Mouse (Mus musculus) heart, embryonic 16.5 days (tissue): ENCODE measurements around the gene Gpr18. TPM values are rescaled to one million over a fixed set of nuclear protein-coding genes. Genes with fewer than 3 reads are reported as not detected.

Experiments used
- ATAC-seq: fragments of 200-750 bp; cut with Nextera tagmentation; replicated peaks from 2 replicates; pipeline ENCODE4 v1.8.0; 2017; ENCODE audit warnings: moderate number of reproducible peaks; ENCODE audit not compliant: insufficient read depth, low FRiP score; ENCODE audit errors: extremely low read depth
- H3K27ac ChIP-seq: fragments of 300-500 bp; sonication (generic); 2 replicates; pipeline ENCODE4 v1.5.1; 2014; ENCODE audit warnings: mild to moderate bottlenecking, low read length, control low read depth, moderate library complexity
- H3K27me3 ChIP-seq: fragments of 300-500 bp; sonication (generic); 2 replicates; pipeline ENCODE4 v1.6.1; 2014; ENCODE audit warnings: low read length, mixed read lengths; ENCODE audit not compliant: control insufficient read depth, insufficient read depth
- H3K36me3 ChIP-seq: fragments of 300-500 bp; sonication (generic); 2 replicates; pipeline ENCODE4 v1.6.1; 2014; ENCODE audit not compliant: control insufficient read depth, insufficient read depth
- H3K4me1 ChIP-seq: fragments of 300-500 bp; sonication (generic); 2 replicates; pipeline ENCODE4 v1.6.1; 2014; ENCODE audit warnings: low read length, mixed read lengths; ENCODE audit not compliant: control insufficient read depth, insufficient read depth
- H3K4me2 ChIP-seq: fragments of 300-500 bp; sonication (generic); 2 replicates; pipeline ENCODE4 v1.6.1; 2014; ENCODE audit warnings: low read depth, mild to moderate bottlenecking, control low read depth, low read length
- H3K4me3 ChIP-seq: fragments of 300-500 bp; sonication (generic); 2 replicates; pipeline ENCODE4 v1.5.1; 2014; ENCODE audit warnings: mild to moderate bottlenecking, control low read depth, low read length
- H3K9ac ChIP-seq: fragments of 300-500 bp; sonication (generic); 2 replicates; pipeline ENCODE4 v1.6.1; 2014; ENCODE audit warnings: low read length, control low read depth
- H3K9me3 ChIP-seq: fragments of 300-500 bp; sonication (generic); replicated peaks from 2 replicates; pipeline ENCODE4 v1.6.1; 2016; ENCODE audit warnings: low read length; ENCODE audit not compliant: control insufficient read depth
- WGBS: fragments of 180-500 bp; shearing (Covaris S2); extraction: QIAGEN DNeasy Blood & Tissue Kit; methylation state at CpG from one replicate; pipeline ENCODE4 v1.1.7; 2014; 5-methylcytosine and 5-hydroxymethylcytosine counted together
- polyA plus RNA-seq: library from polyadenylated mRNA; unstranded; fragments of >200 nt; fragmentation: Nextera tagmentation; extraction: Ambion mirVana; gene quantifications from 2 replicates; pipeline ENCODE4 v1.2.1, GENCODE M21; 2015

Gpr18 gene
- polyA plus RNA-seq, 1 experiment from 2014 or later = 1.00 TPM

DNA sequence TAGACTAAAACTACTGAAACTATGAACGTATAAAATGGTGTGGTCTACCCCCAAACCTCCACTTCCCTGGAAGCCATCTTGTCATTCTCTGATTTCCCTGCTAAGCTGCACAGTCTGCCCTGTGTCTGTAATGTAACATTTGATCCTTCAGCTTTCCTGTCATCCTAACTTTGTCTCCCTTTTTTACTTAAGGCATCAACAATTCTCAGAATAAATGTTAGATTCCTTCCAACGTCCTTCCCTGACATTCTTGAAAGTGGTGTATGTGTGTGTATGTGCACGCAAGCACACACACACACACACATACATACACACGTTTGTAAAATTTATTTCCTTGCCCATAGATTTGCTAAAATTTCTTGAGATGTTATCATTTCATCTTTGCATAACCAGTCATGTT is 44.5 kb upstream of the Gpr18 start:
- Histone ChIP-seq H3K9me3 (no peaks in the 10 kb centered on the region; the same call in 1 of the 2 replicates), H3K27me3 (no peaks in the 10 kb centered on the region), H3K27ac (no peak overlapping the region), H3K9ac (no peak overlapping the region), H3K4me2 (no peak overlapping the region), H3K4me1 (peaks cover 34% of the 10 kb centered on the region), H3K4me3 (no peak overlapping the region), H3K36me3 (no peaks in the 10 kb centered on the region; the same call in 1 of the 2 replicates)
- no peak for ATAC-seq
- 82% methylated on average over 4 of the region's 4 CpGs for WGBS

GRCm38 (mm10) chr14:121959538-121959980 is 44.0 kb upstream of the Gpr18 start:
- H3K4me2 ChIP-seq = no peak overlapping the region
- WGBS = 85% methylated on average over 3 of the region's 3 CpGs
- H3K4me3 ChIP-seq = no peak overlapping the region
- no peaks in the 10 kb centered on the region; the same call in 1 of the 2 replicates for H3K9me3 ChIP-seq
- H3K9ac ChIP-seq = no peak overlapping the region
- no peak overlapping the region for H3K27ac ChIP-seq
- peaks cover 34% of the 10 kb centered on the region for H3K4me1 ChIP-seq
- H3K27me3 ChIP-seq = no peaks in the 10 kb centered on the region
- H3K36me3 ChIP-seq = no peaks in the 10 kb centered on the region; the same call in 1 of the 2 replicates
- no peak for ATAC-seq

DNA sequence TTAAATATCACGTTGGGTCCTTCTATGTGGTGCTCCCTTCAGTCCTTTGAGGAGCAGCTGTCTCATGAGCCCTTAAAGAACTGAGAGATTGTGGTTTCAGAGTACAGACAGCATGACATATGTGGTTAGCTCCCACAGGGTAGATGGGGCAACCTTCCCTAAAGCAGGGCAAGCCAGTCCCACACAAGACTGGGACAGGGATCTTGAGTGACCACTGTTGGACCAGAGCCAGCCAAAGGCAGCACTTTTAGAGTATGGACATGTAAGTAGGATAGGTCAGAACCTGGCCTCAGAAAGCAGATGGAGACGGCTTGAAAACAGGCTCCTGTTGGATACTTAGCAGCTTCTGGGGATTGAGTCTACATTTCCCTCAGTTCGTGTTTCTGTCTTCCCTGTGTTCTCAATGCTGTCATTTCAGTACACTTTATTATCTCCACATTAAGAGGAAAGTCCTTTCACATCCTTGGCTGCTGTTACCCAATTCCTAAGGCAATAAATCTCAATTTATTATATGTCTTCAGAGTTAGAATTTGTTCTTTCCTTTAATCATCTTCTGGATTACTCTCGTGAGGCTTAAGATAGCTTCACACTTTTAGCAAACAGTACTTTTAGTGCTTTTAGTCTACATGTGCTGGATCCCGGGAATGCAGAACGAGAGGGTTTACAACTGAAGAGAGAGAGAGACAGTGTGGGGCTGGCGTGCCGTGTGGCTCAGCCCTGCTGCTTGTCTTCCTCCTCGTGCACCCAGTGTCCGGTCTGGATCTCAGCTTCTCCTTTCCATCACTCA is 43.4 kb upstream of the Gpr18 start:
- H3K4me1 ChIP-seq = peaks cover 32% of the 10 kb centered on the region
- no peaks in the 10 kb centered on the region; the same call in 1 of the 2 replicates for H3K36me3 ChIP-seq
- WGBS = 75% methylated on average over 10 of the region's 10 CpGs
- ATAC-seq = no peak
- H3K4me3 ChIP-seq = no peak overlapping the region
- no peaks in the 10 kb centered on the region for H3K27me3 ChIP-seq
- H3K27ac ChIP-seq = no peak overlapping the region
- no peak overlapping the region for H3K4me2 ChIP-seq
- H3K9ac ChIP-seq = no peak overlapping the region
- no peaks in the 10 kb centered on the region; the same call in 1 of the 2 replicates for H3K9me3 ChIP-seq

- Histone ChIP-seq H3K9ac (no peak overlapping the region), H3K4me3 (no peak overlapping the region), H3K4me1 (peaks cover 26% of the 10 kb centered on the region), H3K36me3 (no peaks in the 10 kb centered on the region; the same call in 1 of the 2 replicates), H3K27me3 (no peaks in the 10 kb centered on the region), H3K27ac (no peak overlapping the region), H3K9me3 (no peaks in the 10 kb centered on the region; the same call in 1 of the 2 replicates), H3K4me2 (no peak overlapping the region)
- ATAC-seq = no peak
- 65% methylated on average over 3 of the region's 3 CpGs for WGBS
Observed at GRCm38 (mm10) chr14:121958041-121958750, 42.6 kb upstream of the Gpr18 start.

DNA sequence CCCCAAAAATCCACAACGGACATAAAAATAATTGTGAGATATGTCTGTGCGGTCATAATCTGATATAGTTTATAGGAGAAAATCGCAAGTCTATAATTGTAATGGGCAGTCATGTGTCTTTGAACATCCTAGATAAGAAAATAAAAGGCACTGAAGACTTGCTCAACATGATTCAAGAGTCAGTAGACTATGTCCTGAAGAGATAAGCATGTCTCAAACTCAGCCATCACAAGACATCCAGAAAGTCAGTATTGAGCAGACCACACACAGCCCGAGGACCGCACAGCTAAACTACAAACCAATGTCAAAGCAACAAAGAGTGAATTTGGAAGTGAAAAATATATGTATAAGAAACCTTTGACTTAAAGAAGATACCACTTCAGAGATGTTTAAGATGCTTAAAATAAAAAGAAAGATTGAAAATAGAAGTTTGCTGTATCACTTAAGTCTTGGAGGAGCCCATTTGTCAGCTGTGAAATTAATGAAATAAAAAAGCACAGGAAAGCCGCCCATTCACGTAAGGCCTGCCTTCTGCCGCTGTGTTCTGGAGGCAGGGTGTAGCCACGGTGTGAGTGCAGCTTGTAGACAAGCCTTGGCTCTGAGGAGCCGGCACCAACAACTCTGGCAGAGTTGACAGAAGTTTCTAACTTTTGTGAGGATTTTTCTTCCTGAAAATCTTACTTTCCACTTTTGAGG is 41.7 kb upstream of the Gpr18 start:
- Histone ChIP-seq H3K9me3 (no peaks in the 10 kb centered on the region; the same call in 1 of the 2 replicates), H3K36me3 (no peaks in the 10 kb centered on the region; the same call in 1 of the 2 replicates), H3K27ac (no peak overlapping the region), H3K4me2 (no peak overlapping the region), H3K9ac (no peak overlapping the region), H3K27me3 (no peaks in the 10 kb centered on the region), H3K4me1 (peaks cover 21% of the 10 kb centered on the region), H3K4me3 (no peak overlapping the region)
- ATAC-seq = no peak
- WGBS = 90% methylated on average over 10 of the region's 10 CpGs

DNA sequence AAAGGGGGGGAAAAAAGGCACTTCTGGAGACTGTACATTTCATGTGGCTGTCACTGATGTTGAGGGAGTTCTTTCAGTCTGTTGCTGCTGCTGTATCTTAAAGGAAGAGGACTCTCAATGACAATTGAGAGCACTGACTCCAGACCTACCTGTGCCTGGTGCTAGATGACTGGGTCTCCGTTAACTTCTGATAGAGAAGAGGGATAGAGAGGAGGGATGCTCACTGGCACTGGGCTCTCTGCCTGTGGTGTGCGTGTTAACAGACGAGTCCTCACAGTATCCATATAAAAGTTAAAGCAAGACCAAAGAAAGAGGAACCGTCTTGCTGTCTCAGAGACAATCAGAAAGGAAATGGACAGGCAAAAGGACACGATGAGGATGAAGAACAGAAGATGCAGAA is 40.7 kb upstream of the Gpr18 start:
- 86% methylated on average over 5 of the region's 5 CpGs for WGBS
- Histone ChIP-seq H3K9me3 (no peaks in the 10 kb centered on the region; the same call in 1 of the 2 replicates), H3K4me3 (no peak overlapping the region), H3K27me3 (no peaks in the 10 kb centered on the region), H3K4me2 (no peak overlapping the region), H3K36me3 (no peaks in the 10 kb centered on the region; the same call in 1 of the 2 replicates), H3K4me1 (peaks cover 13% of the 10 kb centered on the region), H3K9ac (no peak overlapping the region), H3K27ac (no peak overlapping the region)
- ATAC-seq = no peak

DNA sequence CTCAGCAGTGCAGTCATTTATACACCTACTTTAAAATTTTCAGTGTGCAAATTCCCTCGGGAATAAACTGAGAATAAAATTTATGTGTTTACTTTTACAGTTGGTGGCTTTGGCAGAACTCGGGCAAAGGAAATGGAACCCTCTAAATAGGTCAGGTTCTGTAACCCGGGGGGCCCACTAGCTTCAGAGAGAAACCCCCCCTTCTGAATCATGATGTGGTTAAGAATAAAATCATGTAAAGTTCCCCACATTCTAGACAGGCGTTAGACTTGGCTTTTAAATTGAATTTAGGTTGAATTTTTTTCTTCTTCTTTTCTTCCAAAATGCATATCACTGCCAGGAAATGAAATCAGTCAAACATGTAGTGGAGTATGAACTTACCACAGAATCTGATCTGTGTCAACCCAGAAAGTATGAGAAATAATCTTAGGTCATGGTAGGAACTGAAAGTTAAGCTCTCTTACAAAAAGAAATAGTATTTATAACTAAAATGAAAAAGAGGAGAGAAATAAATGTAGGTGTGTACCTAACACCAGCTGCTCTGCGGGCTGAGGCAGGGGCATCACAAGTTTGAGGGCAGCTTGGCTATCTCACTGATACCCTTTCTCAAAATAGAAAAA is 39.7 kb upstream of the Gpr18 start:
- Histone ChIP-seq H3K9me3 (no peaks in the 10 kb centered on the region; the same call in 1 of the 2 replicates), H3K27me3 (no peaks in the 10 kb centered on the region), H3K4me3 (no peak overlapping the region), H3K4me1 (peaks cover 5% of the 10 kb centered on the region; the same call in 1 of the 2 replicates), H3K9ac (no peak overlapping the region), H3K36me3 (no peaks in the 10 kb centered on the region; the same call in 1 of the 2 replicates), H3K27ac (no peak overlapping the region), H3K4me2 (no peak overlapping the region)
- no peak for ATAC-seq
- 75% methylated on average over 5 of the region's 5 CpGs for WGBS

GRCm38 (mm10) chr14:121954608-121955007 is 39.0 kb upstream of the Gpr18 start:
- no peak for ATAC-seq
- Histone ChIP-seq H3K9ac (no peak overlapping the region), H3K9me3 (no peaks in the 10 kb centered on the region; the same call in 1 of the 2 replicates), H3K4me3 (no peak overlapping the region), H3K4me2 (no peak overlapping the region), H3K27ac (no peak overlapping the region), H3K36me3 (no peaks in the 10 kb centered on the region; the same call in 1 of the 2 replicates), H3K27me3 (no peaks in the 10 kb centered on the region), H3K4me1 (peaks cover 5% of the 10 kb centered on the region; the same call in 1 of the 2 replicates)
- 86% methylated on average over 12 of the region's 12 CpGs for WGBS
